Mouse (Mus musculus) brain, embryonic 18.5 days (tissue): Measurements from ENCODE around the gene Ccdc50.

Experiments used
- DNase-seq: peaks from one replicate; pipeline ENCODE4 v3.0.0-alpha.2; 2012; ENCODE audit warnings: low read depth, low spot score

Gene Ccdc50

DNA sequence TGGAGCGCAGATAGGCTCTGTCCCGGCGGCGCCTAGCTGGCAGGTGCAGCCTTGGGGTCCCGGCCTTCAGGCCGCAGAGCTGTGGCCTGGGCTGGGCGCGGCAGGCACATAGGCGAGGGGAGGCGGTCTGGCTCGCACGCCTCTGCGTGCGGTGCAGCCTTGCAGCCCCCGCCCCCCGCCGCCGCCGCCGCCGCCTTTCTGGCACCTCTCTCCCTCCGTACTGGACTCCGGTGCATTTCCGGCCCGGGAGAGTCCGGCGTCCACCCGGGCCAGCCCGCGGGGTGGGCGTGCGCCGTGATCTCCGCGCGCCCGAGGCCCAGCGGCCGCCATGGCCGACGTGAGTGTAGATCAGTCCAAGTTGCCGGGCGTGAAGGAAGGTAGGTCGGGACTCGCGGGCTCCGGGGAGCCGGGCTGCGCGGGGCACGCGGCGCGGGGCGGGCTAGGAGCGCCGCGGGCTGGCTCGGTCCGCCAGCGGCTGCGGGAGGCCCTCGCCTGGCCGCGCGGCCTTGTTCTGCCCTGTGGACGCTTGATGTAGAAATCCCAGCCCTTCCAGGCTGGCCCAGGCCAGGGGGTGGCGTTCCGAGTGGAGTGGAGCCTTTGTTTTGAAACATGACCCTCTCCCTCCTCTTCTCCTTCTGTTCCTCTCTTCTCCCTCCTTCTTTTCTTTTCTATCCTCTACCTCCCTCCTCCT lies at the start of gene Ccdc50:
Ccdc50 (plus strand) TSS at position 109 of the 691 bp plus-strand sequence.
- DNase-seq, result no peak

DNA sequence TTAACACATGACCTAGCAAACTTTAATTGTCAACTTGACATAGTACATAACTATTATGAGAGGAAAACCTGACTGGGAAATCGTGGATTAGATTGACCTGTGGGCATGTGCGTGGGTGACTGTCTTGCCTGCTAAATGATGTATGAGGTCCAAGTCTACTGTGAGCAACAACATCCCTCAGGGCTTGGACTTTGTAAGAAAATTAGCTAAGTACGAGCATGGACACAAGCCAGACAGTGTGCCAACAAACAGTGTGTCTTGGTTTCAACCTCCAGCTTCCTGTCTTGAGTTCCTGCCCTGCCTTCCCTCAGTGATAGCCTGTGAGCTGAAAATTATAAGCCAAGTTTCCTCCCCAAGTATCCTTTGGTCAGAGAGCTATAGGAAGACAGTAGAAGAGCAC lies 41.1 kb upstream of the Ccdc50 start:
- no peak for DNase-seq

DNA sequence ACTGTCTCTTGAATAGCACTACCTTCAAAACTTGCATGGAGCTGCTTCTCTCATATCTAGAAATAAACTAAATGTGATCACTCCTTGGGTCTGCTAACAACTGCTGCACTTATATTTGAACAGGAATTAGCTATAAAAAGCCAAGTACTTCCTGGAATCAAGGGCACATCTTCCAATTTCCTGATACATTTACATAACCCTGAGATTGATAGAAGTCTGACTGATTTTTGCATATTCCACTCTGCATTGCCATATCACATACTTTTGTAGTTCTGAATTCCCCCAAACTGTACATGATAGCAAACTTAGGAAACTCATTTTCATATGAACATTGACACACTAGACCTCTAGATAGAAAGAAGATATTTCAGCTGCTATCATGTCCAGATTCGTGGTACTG lies 40.3 kb upstream of the Ccdc50 start:
- no peak for DNase-seq

DNA sequence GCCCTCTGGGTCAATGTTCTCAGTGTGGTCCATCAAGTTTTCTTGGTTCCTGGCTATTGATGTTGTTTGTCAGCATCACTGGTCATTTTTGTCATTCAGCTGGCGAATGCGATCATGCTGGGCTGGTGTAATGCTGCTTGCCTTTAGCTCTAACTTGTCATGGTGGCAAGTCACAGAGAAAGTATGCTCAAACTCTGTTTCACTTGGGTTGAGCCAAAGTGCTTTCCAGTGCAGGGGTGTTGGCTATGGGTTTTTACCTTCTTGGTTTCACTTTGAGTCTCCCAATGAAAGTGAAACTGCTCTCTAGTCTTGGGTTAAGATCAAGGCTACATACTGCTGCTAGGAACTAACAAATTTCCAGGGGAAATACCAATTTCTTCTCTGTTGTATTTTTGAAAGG lies 39.4 kb upstream of the Ccdc50 start:
- no peak for DNase-seq

DNA sequence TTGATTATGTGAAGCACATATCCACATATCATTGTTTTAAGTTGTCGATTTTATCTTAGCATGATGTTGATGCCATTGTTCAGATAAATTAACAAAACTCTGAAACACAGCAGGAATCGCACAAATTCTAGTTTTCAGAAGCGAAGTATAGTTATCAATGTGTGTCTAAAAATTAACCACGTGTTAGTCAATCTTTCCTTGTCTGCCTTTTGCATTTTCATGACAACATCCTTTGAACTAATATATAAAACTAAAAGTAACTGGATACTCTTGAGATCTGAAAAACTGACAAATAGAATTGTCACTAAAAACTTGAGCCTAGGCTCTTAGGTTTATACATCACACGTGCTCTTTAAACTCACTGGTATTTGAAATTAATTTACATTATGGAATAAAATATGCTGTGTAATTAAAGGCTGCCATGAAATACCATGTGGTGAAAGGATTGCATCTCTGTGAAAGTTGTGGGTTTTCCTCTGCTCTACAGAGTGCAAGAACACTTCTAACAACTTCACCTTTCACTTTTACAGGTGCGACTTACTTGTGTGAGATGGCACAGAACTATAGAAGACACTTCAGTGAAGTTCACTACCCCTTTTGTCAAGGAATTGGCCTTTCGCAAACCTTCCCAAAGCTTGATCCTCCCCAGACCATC lies 38.7 kb upstream of the Ccdc50 start:
- no peak for DNase-seq

DNA sequence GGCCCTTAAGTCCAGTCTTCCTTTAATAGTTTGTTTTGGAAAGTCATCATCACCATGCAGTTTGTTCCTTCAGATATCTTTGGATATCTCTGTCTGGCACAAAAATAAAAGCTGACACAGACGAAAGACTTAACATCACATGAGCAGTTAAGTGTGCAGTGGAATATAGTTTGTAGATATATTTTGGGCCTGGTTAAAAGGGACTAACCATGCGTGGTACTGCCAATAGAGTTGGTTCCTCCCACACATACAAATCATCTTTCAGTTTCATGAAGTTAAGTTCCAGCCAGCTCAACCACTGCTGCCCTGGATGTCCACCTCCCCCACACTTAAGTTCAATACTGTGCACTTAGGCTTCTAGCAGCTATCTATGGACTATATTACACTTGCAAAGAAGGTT lies 34.2 kb upstream of the Ccdc50 start:
- no peak for DNase-seq

DNA sequence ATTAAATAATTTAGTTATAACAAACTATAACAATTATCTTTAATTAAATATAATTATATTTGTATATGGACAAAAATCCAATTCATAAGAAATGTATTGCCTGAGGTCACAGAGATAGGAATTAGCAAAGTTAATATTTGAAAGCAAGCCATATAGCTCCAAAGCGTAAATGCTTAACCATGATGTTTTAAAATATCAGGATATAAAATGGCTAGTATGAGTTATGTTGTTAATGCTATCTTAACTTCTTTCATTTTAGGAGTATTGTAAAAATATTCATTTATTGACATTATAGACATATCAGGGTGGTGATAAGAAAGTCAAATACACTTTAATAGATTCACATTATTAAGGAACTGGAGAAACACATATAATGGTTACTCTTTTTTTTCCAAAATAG lies 28.6 kb upstream of the Ccdc50 start:
- no peak for DNase-seq

DNA sequence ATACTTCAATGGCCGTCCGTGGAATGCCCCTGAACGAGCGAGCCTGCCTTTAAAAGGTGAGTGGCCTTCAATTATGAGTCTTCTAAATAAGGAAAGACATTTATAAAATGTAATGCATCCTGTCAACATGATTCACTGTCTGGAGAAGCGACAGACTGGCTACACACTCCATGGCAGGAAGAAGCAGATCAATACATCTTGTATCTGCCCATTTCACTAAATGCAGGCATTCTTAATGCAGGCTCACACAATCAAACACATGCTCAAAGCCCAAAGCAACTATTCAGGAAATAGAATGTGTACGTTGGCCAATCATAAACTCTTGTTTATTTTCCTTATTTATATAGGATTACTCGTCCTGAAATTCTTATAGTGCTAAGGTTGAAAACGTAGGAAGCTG lies 18.5 kb upstream of the Ccdc50 start, which contains the start of gene Uts2b:
Uts2b (minus strand) TSS at position 49 of the 400 bp plus-strand sequence.
- no peak for DNase-seq

DNA sequence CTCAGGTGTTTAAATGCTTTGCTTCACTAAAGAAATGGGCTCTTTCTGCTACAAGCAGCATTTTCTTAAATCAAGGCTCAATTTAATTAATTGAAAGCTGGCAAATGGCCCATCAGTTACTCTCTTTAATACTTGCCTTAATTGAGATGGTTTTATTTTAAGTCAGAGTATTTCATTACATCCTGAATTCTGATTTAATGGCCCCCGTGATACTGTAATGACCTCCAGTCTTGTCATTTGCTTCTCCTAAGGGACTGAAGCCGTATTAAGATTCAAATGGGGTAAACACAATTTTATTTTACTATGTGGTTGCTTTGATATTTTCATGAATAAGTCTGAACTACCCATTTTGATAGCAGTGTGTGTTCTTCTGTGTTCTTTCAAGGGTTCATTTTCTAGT lies 18.0 kb upstream of the Ccdc50 start:
- no peak for DNase-seq

DNA sequence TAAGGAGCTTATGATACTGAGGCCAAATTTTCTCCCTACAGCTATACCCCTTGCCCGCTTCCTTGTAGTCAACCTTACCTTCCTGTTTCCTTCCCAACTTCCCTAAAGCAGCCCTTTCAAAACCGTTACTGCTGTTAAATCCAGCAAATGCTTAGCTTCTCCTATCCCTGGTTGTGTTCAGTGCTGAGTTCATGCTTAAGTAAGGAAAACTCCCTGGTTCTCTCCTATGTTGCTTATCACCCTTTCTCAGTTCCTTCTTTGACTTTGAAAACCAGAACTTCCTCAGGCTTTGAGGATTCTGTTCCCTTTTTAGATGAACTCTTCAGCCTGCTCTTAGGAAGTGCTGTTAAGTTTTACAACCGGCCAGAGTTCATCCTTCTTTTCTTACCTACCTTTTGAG lies 14.5 kb upstream of the Ccdc50 start:
- no peak for DNase-seq

DNA sequence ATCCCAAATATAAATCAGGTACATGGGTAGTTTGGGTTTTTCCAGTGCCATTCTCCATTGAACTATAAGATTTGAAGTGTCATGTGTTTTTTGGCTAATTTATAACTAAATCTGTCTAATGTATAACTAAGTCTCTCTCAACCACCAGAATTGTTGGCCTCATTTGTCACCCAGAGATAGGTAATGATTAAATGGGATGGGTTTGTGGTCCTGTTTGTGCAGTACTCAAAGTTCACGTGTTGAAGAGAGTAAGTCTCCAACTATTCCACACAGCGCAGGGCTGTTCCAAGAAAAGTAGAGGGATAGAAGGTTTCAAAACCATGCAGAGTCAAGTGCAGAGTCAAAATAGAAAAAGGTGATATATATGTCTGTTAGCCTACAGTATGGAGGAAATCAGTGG lies 13.4 kb upstream of the Ccdc50 start:
- DNase-seq, result no peak

DNA sequence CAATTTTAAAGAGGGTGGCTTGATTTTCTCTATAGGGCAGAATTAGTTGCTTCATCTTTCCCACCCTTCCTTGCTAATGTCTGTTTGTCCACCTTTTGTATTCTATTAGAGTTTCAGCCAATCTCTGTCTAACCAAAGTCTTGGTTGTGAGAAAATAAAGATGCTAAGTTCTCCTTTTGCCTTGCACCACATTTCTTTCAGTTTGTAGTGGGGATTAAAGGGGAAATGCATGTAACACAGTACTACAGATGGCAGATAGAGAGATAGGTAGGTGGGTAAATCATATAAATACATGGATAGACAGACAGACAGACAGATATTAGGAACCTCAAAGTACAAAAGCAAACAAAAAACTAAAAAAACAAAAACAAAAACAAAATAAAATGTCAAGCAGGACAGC lies 12.1 kb upstream of the Ccdc50 start:
- no peak for DNase-seq

DNA sequence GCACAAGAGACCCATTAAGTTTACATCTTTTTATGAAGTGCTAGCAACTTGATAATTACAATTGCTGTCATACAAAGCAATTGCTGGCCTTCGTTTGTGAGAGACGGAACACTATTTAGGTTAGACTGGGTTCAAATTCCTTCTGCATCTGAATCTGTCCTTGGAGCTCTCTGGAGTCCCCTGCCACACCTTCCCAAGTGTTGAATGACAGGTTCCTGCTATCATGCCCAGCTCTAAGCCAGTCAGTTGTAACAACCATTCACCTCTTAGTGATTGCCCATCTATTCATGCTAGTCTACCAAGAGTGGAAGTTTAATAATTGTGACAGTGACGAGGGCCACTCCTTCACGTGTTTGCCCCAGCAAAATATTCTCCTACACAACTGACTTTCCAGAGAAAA lies 6.5 kb upstream of the Ccdc50 start:
- DNase-seq, result no peak

DNA sequence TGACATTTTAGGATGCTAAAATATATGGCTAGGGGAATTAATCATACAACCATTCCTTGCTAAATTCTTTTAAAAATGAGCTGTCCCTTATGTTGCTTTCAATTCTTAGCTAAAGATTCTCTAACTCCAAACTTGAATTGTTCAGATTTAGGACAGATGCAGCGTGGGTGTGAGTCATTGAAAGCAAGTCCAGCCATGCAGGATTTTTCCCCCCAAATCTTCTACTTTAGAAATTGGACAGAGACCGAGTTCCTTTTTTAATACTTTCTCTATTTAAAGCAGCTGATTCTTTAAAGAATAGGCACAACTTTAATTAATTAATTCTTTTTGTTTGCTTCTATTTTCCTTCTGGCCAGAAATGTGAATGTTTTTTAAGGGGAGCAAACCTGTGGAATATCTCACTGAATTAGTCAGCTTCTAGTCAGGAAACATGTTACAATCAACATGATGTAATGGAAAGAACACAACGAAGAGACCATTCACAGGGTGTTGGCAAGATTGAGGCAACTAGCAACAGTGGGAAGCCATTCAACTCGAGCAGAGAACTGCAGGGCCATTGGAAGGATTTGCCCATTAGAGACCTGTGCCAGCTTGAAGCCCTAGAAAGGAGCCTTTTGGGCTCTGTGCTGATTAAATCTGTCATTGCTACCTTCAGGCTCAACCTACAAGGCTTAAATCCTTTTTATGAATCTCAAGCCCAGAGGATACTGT lies 3.6 kb upstream of the Ccdc50 start:
- no peak for DNase-seq

DNA sequence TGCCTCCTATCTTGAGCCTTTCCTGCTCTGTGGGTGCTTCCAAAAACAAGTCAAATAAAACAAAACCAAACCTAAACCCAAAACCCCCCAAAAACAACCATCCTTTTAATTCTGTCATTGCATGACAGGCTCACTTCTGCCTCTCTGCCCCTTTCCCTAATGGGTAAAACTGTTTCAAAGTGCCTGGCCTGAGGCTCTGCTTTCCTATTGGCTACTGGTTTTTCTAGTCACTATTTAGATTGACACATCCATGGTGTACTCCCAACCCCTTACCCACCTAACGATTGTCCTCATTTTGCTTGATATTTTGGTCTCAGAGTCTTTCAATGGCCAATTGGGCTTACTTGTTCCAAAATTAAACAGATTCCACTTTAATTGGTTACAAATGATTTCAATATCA lies 3.0 kb upstream of the Ccdc50 start:
- no peak for DNase-seq

DNA sequence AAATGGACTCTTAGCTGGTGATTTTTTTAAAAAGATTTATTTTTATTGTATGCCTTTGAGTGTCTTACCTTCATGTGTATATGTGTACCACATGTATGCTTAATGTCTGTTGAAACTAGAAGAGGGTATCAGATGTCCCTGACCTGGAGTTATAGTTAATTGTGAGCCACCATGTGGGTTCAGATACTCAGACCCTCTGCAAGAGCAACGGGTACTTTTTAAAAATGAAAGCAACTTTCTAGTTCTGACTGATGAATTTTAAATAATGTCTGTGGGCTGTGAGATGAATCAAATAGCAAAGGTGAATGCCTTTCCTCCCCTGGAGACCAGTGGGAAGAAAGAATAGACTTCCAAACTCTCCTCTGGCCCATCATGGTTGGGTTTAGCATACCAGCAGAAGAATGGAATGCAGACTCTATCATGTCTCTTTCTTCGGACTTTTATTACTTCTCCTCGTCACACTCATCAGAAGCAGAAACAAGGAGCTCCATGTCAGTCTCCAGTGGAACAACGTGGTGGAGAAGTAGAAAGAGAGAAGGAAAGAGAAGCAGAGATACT lies 1.7 kb upstream of the Ccdc50 start:
- DNase-seq, result no peak

DNA sequence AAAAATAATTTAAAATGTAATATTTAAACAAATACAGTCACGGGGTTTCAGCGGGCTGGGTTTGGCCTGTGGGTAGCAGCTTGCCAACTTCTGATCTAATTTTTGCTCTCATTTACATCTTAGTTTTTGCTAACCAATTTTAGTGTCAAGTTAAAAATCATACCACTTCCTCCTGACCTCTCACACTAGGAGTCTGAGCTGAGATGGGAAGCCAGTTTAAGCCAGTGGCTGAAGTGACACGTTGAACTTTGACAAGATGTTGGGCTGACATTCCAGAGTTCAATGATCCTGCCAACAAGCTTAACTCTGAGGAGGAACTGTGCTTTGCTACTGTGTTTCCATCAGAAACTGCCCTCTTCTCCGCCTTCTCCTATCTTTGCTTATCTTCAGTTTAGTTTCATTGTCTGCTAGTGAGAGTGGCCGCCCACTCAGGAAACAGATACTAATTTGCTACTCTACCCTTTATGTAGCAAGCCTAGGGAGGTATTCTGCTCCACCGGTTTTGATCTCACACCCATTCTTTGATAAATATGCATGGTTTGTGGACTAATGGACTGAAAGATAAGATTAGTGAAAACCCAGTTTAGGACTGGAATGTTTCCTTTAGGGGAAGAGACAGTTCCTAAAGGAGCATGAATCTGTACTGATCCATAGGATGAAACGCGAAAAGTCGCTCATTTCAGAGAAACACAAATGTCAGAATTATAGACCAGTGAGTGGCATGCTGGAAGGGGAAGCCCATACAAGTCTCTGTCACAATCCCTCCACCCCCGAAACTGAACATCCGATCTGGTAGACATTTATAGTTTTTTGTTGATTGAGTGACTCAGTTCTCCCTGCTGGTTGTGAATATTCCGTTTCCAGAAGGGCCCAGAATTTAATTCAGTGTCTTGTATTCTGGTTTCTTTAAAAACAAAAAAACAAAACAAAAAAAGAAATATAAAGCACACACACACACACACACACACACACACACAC lies 746 bp upstream of the Ccdc50 start:
- no peak for DNase-seq

DNA sequence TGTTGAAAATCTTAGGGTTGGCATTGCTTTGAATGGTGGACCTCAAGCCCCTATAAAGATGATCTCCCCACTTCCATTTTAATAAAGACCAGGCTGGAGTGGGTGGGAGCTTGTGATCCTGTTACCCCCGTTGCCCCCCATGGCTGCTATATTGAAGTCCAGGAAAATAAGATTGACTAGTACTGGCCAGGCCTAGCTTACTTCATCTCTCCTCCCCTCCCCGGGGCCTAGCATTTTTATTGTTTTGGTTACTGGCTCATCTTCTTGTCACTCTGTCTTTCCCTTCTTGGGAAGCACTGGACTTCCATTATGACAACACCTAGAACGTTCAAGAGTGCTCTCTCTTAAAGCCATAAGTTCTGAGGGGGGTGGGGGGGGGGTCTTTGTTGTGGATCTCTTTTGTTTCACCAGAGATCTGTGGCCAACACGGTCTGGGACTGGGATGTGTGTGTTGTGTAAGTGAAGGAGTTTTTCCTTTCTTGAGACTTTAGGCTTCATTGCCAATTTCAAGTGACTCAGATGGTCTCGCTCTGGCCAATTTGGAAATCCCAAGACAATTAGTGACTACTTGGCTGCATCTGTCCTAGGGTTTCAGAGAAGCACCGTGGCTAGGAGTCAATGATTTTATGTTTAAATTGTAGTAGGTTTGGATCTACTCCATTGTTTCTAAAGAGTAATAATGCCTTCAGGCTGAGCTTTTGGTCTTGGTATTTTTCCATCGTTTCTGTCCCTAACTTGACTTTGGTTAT lies 1.0 kb downstream of the Ccdc50 start:
- DNase-seq, result no peak

DNA sequence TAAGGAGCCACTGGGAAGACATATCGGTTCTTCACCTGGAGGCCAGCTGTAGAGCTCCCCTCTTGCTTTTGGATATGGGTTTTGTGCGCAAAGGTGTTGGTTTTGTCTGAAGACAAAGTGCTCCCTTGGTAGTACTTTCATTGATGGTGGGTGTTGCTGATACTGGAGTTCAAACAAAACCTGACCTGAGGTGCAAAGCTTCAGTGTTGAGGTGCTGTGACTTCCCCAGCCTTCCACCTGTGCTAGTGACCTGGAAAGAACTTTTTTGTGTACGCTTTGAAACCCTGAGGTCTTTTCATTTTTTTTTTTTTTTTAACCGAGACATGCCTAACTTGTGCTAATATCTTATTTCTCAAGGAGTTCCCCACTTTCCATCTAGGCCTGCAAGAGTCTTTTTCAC lies 1.6 kb downstream of the Ccdc50 start:
- no peak for DNase-seq

DNA sequence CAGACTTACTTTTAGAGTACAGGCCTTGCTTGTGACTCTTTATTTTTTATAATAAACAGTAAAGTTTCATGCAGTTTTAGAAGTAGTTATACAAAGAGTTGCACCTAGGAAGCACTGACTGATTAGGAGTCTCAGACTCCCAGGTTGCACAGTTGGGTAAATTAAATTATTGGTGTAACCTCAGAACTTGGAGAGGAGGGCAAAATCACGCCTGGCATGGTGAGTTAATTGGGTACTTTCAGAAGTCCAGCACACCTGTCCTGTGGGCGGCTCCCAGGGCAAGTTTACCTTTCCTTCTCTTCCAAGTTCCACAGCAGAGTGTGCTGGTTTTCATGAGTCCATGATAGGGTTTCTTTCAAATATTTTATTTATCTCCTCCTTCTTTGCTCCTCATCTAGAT lies 3.2 kb downstream of the Ccdc50 start:
- DNase-seq, result no peak
